Mouse (Mus musculus) heart, adult 11 months (tissue): ENCODE data around the gene Isy1.
A peak's percentile ranks its signal among the peaks of the same experiment; 100 is the strongest.

Source experiments
- DNase-seq: peaks from one replicate; pipeline ENCODE4 v3.0.0; 2022

Gene Isy1

GRCm38 (mm10) chr6:87838551-87839197 is at the start of gene Isy1:
TSS of gene Isy1 (minus strand) at chr6:87838798.
- peak; percentile 99 for DNase-seq

DNA sequence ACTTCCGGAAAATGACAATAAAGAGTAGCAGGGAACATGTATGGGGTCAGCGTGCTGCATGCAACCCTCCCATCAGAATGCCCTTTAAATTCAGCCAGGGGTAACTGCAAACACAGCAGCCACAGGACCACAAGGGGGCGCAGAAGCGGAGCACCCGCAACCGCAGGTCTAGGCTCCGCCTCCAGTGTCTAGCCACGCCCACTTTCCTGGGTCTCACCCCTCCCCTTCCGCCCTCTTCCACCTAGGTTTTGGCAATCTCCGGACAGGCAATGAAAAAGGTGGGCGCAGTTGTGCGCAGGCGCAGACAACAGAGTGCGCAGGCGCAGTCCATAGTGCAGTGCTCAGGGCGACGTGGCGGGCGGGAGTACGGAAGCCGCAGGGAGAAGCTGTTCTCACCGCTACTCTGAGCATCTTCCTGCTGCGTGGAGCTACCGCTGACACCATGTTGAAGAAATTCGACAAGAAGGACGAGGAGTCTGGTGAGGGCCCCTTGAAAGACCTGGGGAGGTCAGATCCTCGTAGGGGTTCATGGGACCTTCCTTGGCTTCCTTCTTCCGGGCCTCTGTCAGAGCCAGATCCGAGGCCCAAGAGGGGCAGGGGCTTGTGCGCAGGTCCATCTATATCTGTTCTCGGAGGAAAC is 49.1 kb upstream of the Isy1 start, which contains the start of gene Copg1:
Gene Copg1, plus strand, starts transcription at position 221 of the 640 bp plus-strand sequence.
- peak; percentile 100 for DNase-seq

GRCm38 (mm10) chr6:87886721-87887120 is 48.1 kb upstream of the Isy1 start:
- DNase-seq: no peak

GRCm38 (mm10) chr6:87882816-87883215 is 44.2 kb upstream of the Isy1 start:
- no peak for DNase-seq

- no peak for DNase-seq
These were observed 43.6 kb upstream of the Isy1 start for GRCm38 (mm10) chr6:87882221-87882620.

- DNase-seq: no peak
These were observed 41.0 kb upstream of the Isy1 start for GRCm38 (mm10) chr6:87879628-87880027.

GRCm38 (mm10) chr6:87879010-87879409 is 40.4 kb upstream of the Isy1 start:
- DNase-seq: no peak

GRCm38 (mm10) chr6:87876068-87876643 is 37.6 kb upstream of the Isy1 start:
- DNase-seq: peak; percentile 97

DNA sequence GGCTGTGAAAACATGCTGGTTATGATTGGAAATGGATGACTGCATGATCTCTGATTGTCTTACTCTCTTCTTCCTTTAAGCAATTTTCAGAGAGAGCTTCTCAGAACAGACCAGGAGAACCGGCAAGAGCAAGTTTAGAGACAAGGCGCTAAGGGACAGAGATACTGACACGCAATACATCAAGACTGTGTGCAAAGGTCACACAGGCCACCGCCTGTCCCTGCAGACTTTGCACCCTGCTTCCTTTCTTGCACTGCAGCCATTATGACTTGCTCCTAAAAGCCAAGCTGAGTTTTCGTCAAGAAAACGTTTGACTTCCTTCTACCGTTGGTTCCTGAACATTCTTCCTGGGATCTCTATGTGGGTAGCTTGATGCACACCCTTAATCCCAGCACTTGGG is 37.0 kb upstream of the Isy1 start:
- DNase-seq: no peak

GRCm38 (mm10) chr6:87875083-87875482 is 36.5 kb upstream of the Isy1 start:
- peak; percentile 98 for DNase-seq

- no peak for DNase-seq
These were observed 35.4 kb upstream of the Isy1 start for GRCm38 (mm10) chr6:87873963-87874362.

GRCm38 (mm10) chr6:87873104-87873503 is 34.5 kb upstream of the Isy1 start:
- peak; percentile 98 for DNase-seq

- DNase-seq: no peak
These were observed 32.6 kb upstream of the Isy1 start for GRCm38 (mm10) chr6:87871240-87871639.

- no peak for DNase-seq
These were observed 31.8 kb upstream of the Isy1 start for GRCm38 (mm10) chr6:87870440-87870839.

DNA sequence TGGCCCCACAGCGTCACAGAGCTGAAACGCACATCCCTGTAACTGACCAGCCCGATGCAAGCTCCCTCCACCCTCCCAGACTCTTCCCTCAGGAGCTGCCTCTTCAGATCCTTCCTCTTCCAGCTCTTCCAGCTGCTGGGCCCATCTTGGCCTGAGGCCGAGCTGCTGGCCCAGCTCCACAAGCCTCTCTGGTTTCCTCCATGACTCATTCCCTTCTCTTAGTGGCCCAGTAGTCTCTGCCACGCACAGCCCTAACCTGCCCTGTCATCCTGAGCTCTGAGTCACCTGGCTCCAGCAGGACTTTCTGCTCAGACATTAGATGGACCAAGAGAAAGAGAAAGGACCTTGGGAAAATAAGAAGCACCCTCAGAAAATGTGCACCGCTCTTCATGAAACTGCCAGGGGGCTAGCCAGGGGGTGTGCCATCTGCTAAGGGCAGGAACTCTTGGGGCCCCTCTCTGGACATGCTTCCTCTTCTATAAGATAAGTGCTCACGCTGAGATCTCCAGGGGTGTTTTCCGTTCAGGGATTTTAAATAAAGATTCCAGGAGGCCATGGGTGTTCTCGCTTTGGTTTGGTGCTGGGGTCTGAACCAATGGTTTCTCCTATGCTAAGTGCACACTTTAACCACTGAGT is 30.4 kb upstream of the Isy1 start:
- peak; percentile 98 for DNase-seq

DNA sequence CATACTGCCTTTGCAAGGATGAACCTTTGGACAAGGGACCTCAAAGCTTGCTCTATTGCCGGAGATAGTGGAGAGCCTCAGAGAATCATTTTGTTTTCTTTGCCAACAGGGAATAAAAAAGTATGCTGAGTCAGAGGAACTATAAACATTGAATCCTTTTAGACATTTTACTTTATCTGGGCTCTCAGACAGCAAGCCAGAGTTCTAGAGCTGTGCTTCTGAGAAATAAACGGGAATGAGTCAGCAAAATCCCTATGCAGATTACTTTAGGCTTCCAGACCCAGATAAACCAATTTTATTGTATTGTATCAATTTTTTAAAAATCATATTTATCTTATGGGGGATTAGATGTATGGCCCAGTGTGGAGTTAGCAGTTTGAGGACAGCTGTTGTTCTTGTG is 28.7 kb upstream of the Isy1 start:
- DNase-seq: no peak

DNA sequence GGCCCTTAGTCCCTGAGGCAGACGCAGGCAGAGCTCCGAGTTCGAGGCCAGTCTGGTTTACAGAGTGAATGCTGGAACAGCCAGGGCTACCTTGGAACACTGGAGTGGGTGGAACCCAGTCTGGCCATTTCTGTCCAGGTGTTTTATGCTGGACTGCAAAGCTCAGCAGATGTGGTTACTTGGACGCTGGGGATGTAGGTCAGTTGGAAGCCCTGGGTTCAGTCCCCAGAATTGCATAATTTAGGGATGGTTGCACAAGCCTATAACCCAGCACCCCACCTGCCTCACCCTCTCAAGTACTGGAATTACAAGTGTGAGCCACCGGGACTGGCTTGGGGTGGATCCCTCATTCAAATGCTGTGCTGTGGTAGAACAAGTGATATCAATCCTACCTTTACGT is 27.6 kb upstream of the Isy1 start:
- peak; percentile 92 for DNase-seq

DNA sequence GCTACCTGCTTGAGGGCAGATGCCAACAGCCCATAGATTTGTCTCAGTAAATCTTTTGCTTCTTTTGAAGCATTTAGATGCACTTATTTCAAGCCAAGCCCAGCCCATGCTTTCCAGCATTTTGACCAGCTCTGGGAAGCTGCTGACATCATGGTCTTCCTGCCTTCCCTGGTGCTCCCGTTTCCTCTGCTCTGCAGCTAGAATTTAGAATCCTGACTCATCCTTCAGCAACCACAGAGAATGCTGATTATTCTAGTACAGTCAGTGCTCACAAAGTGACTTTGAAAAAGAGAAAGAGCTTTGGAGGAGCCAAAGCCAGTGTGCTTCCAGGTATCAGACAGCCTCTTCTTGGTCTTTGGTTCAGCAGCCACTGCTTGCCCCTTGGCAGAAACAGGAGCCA is 18.5 kb upstream of the Isy1 start:
- DNase-seq: no peak

DNA sequence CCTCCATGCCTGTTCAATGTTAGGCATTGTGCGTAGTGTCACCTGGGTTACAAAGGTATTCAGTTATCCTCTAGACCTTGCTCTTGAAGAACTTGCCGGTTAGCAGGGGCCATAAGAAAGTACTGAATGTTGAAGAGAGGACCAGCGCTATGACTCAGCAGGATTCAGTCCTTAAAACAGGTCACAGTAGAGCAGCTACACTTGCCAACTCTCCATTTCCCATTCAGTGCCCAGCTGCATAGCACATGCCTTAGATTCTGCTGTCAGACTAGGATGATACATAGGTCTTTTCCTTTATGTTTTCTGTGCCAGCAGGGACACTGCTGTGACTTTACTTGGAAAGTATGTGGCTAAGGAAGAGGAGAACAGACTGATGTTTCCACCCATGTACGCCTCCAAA is 14.8 kb upstream of the Isy1 start:
- no peak for DNase-seq

- no peak for DNase-seq
These were observed 13.3 kb upstream of the Isy1 start for GRCm38 (mm10) chr6:87851871-87852270.

DNA sequence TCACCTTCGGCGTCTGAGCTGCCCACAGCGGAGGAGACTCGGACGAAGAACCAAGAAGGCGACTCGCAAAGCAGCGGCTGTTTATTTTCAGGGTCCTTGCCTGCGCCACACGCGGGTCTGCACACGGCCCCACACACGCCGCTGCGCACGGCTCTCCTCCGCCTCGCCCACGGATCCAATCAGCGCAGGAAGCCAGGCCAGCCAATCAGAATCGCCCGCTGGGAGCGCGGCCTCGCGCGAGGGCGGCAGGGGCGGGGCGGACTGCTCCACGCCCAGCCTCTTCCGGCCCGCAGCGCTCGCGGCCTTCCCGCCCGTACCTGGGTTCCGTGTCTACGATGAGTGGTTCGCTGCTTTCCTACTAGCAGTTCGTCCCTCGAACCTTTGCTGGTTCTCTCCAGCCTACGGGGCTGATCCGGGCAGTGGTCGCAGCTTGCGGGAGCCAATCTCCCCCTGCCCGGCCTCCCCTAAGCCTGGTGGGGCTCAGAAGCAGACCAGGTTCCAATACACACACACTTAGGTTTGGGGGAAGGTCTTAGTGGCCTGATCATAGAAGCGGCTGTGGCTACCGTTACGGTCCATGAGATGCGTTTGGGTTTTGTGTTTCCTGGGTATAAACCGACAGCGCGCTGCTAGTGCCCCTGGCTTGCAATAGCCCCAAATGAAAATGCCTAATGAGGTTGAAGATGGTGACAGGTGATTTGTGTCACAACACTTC is 12.5 kb upstream of the Isy1 start, which contains the start of gene Cnbp:
Gene Cnbp, minus strand, starts transcription at position 207 of the 715 bp plus-strand sequence.
- peak; percentile 100 for DNase-seq

- DNase-seq: no peak
These were observed 11.7 kb upstream of the Isy1 start for GRCm38 (mm10) chr6:87850155-87850899.
